Mouse (Mus musculus) layer of hippocampus, postnatal 25 days (tissue): Measurements from ENCODE around the gene Abhd6. TPM values are rescaled to one million over a fixed set of nuclear protein-coding genes. Genes with fewer than 3 reads are reported as not detected.

ENCODE experiments used
- DNase-seq, 2 experiments: peaks; one replicate each; pipeline ENCODE4 v3.0.0; 2022; ENCODE audit warnings: mixed read lengths in 2 of 2, low spot score in 1 of 2; ENCODE audit errors: extremely low spot score in 1 of 2
- total RNA-seq, 2 experiments: library from RNA; stranded (reverse); gene quantifications; 2 replicates each; pipeline ENCODE4 v1.2.3; 2021

The Abhd6 gene
- total RNA-seq, 2 experiments from 2014 or later, result 70.1 to 78.5 TPM

GRCm38 (mm10) chr14:8026769-8027531 lies 24.2 kb downstream of the Abhd6 start:
- no peak for DNase-seq

DNA sequence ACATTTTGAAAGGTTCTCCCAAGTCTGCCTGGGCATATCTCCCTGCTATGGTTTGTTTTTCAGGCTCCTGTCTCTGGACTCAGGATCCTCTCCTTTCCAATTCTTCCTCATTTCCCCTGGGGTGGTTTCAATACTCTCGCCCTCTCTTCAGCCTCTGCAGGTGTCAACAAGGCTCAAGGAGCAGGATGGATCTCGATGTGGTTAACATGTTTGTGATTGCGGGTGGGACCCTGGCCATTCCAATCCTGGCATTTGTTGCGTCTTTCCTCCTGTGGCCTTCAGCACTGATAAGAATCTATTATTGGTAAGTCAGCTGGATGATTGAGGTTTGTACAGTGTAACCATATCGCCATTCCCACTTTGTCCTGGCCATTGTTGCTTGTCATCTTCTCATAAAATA lies 25.4 kb downstream of the Abhd6 start:
- DNase-seq, result no peak

GRCm38 (mm10) chr14:8029752-8030151 lies 27.1 kb downstream of the Abhd6 start:
- DNase-seq, result no peak

- DNase-seq, result no peak
These were observed 27.8 kb downstream of the Abhd6 start for GRCm38 (mm10) chr14:8030535-8030934.

- DNase-seq, result no peak
These were observed 29.6 kb downstream of the Abhd6 start for GRCm38 (mm10) chr14:8032087-8032944.

GRCm38 (mm10) chr14:8034561-8034960 lies 31.9 kb downstream of the Abhd6 start:
- DNase-seq, result no peak

- DNase-seq, result no peak
These were observed 33.2 kb downstream of the Abhd6 start for GRCm38 (mm10) chr14:8035951-8036350.

DNA sequence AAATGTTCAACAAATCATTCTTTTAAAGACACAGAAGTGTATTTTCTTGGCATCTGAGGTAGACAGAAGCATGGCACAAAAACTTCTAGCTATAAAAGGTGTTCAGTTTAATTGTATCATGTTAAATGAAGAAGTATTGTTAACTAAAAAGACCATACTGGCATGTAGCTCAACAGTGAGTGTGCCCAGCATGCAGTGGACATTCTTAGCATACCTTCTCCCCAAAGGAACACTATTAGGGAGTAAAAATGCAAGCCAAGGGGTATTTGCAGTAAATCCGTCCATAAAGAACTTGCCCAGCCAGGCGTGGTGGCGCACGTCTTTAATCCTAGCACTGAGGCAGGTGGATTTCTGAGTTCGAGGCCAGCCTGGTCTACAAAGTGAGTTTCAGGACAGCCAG lies 33.7 kb downstream of the Abhd6 start:
- no peak for DNase-seq

- no peak for DNase-seq
These were observed 35.4 kb downstream of the Abhd6 start for GRCm38 (mm10) chr14:8038150-8038549.

- DNase-seq, result no peak
These were observed 36.2 kb downstream of the Abhd6 start for GRCm38 (mm10) chr14:8038791-8039448.

- no peak for DNase-seq
These were observed 37.5 kb downstream of the Abhd6 start for GRCm38 (mm10) chr14:8040179-8040578.

- DNase-seq, result no peak
These were observed 38.4 kb downstream of the Abhd6 start for GRCm38 (mm10) chr14:8040911-8041678.

DNA sequence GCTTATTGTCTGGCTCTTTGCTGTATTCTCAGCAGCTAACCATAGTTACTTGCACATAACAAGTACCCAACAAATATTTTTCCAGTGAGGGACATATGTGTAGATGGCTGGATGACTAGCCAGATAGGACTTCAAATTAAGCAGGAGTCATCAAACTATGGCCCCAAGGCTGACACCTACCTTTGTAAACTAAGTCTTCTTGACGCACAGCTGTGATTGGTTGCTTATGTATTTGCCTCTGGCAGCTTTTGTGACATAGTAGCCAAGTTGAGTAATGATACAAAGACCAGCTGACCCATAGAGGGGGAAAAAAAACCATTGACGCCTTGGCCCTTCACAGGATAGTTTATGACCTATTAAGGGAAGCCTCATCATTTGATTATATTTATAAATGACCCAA lies 39.4 kb downstream of the Abhd6 start:
- no peak for DNase-seq

DNA sequence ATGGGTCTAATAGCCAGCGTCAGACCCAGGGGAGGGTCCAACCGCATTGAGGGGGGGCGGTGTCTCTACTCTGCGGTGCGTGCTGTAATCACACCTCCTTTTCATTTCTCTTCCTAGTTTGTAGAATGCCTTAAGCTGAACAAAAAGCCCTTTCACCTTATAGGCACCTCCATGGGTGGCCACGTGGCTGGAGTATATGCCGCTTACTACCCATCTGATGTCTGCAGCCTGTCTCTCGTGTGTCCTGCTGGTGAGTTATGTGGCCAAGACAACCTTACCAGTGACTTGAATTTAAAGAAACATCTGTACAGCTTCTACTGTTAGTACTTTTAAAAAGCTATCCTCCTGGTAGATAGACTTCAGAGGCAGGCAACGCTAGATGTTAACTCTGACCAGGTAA lies 39.9 kb downstream of the Abhd6 start:
- DNase-seq, result no peak

DNA sequence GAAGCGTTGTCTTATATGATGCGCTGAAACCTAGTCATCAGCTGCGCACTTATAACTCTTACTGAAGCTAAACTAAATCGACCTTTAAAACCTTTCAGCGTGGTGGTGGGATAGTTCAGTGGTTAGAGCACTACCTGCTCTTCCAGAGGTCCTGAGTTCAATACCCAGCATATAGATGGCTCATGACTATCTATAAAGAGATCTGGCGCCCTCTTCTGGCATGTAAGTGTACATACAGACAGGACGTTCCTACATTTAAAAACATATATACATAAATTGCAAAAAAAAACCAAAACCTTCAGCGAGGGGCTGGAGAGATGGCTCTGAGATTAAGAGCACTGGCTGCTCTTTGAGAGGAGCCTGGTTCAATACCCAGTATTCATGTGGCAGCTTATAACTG lies 41.6 kb downstream of the Abhd6 start:
- DNase-seq, result no peak

DNA sequence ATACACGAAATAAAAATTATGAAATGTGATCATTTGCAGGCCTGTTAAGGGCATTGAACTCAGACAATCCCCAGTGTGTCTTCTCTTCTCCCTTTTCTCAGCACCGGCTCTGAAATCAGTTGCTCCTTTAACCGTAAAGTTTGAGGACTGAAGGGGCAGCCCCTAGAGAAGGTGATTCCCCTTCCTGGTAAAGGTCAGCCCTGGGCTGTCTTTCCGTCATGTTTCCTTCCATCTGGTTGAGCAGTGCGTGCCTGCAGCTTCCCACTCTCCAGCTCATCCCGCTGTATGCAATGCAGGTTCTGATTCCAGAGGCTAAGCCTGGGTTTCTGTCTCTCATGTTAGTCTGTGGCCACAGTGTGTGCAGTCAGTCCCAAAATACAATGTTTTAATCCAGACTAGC lies 42.1 kb downstream of the Abhd6 start:
- no peak for DNase-seq

DNA sequence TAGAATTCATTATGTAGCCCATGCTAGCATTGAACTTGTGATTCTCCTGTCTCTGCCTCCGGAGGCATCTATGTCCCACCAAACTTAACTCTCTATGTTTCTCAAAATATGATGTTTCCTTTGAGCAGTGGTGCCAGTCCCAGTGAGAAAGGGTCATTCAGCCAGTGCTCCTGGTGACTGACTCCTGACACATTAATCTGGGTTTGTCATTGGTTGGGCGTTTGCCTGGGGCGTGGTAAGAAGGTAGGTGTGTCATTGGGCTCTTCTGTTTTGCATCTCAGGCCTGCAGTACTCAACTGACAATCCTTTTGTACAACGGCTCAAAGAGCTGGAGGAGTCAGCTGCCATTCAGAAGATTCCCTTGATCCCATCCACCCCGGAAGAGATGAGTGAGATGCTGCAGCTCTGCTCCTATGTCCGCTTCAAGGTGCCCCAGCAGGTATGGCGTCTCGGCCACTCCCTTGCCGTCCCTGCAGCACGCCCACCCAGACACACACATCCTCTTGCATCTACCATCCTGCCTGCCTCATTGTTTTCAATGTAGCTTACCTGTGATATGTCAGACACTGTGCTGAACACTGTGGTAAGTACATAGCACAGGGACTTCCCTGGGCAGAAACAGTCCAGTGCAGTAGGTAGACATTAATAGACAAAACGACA lies 42.6 kb downstream of the Abhd6 start:
- no peak for DNase-seq

- DNase-seq, result no peak
These were observed 44.1 kb downstream of the Abhd6 start for GRCm38 (mm10) chr14:8046839-8047238.

DNA sequence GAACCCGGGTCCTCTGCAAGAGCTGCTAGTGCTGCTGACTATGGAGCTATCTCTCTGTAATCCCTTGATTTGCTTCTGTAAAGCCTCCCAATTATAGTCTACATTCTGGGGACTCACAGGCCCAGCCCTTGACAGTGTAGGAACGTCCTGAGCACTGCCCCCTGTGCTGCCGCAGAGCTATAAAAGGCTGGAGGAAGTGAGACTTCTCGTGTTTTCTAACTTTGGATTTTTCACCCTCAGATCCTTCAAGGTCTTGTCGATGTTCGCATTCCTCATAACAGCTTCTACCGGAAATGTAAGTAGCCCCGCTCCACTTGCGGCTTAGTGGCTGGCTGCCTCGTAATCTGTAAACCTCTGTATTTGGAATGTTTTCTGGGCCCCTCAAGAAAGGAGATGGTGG lies 46.6 kb downstream of the Abhd6 start:
- DNase-seq, result no peak

DNA sequence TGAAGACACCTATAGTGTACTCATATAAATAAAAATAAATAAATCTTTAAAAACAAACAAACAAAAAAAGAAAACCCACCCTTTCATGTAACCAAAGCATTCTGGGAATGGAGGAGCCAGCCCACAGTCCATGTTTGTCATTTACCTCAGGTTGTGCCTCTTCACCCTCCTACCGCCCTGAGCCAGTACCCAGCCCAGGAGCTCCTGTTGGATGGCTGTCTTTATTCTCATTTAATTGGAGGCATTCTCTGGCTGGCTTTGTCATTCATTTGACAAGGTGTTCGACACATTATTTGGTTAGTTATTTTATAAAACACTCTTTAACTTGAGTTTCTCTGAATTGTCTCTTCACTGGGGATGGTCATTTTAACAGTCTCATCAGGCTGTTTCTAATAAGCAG lies 49.2 kb downstream of the Abhd6 start:
- no peak for DNase-seq
